Mouse (Mus musculus) c-Kit-positive CD71-negative TER-119-negative erythroid progenitor cells, embryonic 14.5 days (primary cell): ENCODE data around the gene Zscan10.

Experiments used
- DNase-seq: peaks from one replicate; pipeline ENCODE4 v3.0.0-alpha.2; 2013; ENCODE audit warnings: low read depth

Zscan10 gene

DNA sequence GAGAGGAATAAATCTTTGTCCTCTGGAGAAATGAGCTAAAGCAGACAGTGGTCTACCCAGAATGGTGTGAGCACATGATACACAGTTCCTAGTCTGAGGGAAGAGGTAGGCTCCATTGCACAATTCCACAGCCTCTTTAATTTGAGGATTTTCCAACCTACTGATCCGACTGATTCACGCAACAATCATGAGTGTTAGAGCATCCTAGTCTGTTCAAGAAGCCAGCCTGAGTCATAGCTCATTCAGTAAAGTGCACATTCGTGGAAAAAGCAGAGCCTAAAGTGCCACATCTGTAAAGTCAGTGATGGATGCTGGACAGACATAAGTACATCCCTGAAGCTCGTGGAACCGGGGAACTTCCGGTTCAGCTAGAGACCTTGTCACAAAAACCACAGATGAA, 50.7 kb downstream of the Zscan10 start:
- no peak for DNase-seq

DNA sequence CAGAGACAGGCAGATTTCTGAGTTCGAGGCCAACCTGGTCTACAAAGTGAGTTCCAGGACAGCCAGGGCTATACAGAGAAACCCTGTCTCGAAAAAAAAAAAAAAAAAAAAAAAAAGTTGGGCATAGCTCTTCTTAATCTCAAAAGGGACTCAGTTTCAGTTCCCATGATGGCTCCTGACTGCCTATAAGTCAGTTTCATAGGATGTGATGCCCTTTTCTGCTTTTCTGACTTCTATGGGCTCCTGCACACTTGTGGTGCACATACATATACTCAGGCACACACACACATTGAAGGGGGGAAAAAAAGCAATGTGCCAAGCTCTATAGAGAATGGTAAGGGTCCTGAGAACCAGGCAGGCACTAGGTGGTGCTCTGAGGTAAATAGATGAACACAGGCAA, 52.7 kb downstream of the Zscan10 start:
- DNase-seq: no peak

DNA sequence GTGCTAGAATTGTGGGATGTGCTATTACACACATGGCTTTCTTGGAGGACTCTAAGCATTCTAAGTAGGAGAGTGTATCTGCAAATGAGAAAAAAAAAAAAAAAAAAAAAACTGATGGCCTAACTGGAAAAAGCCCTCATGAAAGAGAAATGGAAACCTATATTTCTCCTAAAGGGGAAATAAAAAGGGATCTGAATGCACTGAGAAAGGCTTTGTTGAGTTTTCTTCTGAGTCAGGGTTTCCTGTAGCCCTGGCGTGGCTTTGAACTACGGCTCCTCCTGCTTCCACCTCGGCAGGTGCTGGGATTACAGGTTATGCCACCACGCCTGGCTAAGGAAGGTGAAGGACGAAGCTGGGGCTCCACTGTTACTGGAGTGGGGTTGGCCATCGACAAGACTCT, 53.3 kb downstream of the Zscan10 start:
- no peak for DNase-seq

DNA sequence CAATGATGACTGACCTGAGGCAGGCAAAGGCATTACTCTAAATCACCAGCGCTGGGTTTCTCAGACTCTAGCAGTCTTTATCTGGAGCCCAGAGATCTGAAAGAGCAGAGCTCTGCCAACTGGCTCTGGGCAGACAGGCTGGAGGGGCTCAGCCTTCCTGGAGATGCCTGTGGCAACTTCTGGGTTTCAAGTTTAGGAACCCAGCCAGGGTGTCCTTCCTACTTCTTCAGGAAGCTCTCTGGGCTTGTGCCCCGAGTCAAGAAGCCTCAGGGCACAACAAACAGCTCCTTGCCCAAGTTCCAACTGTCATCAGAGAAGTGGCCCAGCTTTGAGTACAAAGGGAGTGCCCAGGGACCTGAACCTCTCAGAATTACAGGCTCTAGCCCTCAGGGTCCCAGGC, 53.8 kb downstream of the Zscan10 start:
- no peak for DNase-seq

DNA sequence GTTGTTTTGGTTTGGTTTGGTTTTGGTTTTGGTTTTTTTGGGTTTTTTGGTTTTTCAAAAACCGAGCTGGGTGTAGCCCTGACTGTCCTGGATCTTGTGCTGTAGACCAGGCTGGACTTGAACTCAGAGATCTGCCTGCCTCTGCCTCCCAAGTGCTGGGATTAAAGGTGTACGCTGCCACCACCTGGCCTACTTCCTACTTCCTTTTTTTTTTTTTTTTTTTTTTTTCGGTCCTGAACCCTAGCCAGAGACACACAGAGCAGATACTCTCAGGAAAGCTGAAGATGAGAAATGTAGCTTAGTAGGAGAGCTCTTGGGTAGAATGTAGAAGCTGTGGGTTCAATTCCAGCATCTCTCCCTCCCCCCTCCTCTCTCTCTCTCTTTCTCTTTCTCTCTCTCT, 57.8 kb downstream of the Zscan10 start:
- DNase-seq: no peak

DNA sequence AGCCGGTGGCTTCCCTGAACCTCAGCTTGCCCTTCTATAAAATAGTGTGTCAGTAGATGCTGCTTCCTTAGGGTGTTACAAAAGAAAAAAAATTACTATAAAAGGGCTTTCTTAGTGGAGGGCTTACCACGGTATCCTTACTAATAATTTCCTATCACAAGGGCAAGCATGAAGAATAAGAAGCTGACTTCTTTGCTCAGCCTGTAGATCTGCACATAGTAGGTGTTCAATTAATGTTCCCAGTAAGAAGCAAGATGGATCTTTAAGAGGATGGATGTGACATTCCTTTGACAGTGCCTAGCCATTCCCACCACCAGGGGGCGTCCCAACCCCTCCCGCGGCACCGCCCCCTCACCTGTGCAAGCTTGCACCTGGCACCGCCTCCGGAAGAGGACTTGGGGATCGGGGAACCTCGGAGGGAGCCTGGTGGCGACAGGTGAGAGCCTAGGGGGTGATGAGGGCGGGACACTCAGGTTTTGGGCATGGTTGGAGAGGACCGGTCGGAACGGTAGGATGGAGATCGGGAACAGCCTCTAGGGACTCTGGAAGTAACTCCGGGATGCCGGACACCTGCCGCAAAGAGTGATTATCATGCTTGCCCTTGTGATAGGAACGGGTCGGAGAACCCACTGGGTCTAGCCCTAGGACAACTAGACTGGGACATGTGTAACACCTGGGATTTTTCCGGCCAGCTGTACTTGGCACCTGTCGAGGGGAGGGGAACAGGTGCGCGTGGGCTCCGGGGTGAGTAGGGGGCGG, 59.6 kb downstream of the Zscan10 start, which contains the start of gene Bicdl2:
Bicdl2 (plus strand) TSS at position 390 of the 759 bp plus-strand sequence.
- DNase-seq: no peak
